Mouse (Mus musculus): ENCODE results near the gene Mns1. TPM values are rescaled to one million over a fixed set of nuclear protein-coding genes. Genes with fewer than 3 reads are reported as not detected.
"Not testable (repeated sequence)": the region's sequence is repeated elsewhere in the genome, so short reads cannot be mapped to it uniquely, and the experiment has no call there.

Gene Mns1
- polyA plus RNA-seq, 1 experiment from 2014 or later: 25.0 TPM

DNA sequence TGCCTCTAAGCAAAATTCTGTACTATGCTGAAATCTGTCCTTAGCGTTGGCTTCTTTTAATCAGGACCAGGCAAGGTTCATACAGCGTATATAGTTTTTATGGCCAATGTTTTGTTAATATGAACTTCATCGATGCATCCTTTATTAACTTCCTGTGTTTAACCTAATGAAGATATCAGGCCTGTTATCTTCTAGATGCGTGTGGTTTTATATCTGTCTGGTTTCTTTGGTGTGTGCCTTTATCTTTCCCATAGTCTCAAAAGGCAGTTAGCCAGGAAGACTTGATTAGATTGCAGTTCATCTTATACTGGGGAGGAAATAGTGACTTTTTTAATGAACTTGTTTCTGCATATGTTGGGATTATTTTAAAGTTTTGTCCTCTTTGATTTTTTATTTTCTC, 2.5 kb downstream of the Mns1 start:
- no peak overlapping the region for H3K4me2 ChIP-seq (replicated peaks)
- ATAC-seq (ENCODE audit: low FRiP score, low read depth): no peak

DNA sequence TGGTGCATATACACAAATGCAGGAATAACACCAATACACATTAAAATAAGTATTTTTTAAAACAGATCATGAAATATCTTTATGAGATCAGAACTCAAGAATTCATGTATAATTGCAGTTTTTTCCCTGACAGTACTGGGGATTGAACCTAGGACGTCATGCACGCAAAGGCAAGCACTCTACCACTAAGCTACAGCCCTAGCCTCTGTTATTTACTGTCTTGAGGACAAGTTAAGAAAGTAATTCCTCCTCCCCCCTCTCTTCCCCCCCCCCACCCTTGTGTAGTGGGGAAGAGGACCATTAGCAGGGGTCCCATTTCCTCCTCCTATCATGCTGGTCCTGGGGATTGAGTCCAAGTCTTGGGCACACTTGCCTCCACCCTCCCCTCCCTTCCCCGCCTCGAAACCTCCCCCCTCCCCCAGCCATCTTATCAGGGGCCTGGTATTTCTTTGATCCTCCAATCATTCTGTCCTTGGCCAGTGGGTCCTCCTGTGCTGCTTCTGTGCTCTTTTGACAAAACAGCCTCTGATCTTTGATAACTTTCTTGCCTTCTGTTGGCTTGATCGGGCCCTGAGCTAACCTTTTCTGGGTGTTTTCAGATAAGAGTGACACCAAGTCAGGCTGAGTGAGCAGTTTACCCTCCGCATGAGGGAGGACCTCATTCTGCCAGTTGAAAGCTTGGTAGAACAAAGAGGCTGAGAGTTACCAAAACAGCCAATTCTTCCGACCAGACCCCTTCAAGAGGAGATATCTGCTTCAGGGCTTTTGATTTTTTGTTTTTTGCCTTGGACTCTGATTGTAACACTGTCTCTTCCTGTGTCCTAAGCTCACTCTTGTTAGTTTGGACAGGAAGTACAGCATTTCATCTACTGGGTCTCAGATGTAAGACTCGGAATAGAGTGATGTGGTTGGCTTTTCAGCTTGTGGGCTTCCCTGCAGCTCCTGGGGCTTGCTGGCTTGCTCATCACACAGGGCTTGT, 3.4 kb downstream of the Mns1 start:
- Histone ChIP-seq H3K9ac (no peak overlapping the region), H3K9me3 (no peaks in the 10 kb centered on the region), H3K36me3 (peaks cover 12% of the 10 kb centered on the region), H3K27ac (no peak overlapping the region), H3K4me1 (peaks cover 13% of the 10 kb centered on the region), H3K4me2 (replicated peaks) (no peak overlapping the region), H3K27me3 (no peaks in the 10 kb centered on the region), H3K4me3 (no peak overlapping the region)
- WGBS: 54% methylated on average over 8 of the region's 8 CpGs
- no peak for ATAC-seq (ENCODE audit: low FRiP score, low read depth)

More for the DNA sequence above, 2.5 kb downstream of the Mns1 start:
- Histone ChIP-seq H3K36me3 (peaks cover 4% of the 10 kb centered on the region; the same call in 1 of the 2 replicates), H3K27me3 (no peaks in the 10 kb centered on the region), H3K27ac (no peak overlapping the region), H3K4me3 (no peak overlapping the region), H3K9me3 (no peaks in the 10 kb centered on the region), H3K9ac (no peak overlapping the region), H3K4me1 (peaks cover 13% of the 10 kb centered on the region)
- 92% methylated on average over 4 of the region's 4 CpGs for WGBS

DNA sequence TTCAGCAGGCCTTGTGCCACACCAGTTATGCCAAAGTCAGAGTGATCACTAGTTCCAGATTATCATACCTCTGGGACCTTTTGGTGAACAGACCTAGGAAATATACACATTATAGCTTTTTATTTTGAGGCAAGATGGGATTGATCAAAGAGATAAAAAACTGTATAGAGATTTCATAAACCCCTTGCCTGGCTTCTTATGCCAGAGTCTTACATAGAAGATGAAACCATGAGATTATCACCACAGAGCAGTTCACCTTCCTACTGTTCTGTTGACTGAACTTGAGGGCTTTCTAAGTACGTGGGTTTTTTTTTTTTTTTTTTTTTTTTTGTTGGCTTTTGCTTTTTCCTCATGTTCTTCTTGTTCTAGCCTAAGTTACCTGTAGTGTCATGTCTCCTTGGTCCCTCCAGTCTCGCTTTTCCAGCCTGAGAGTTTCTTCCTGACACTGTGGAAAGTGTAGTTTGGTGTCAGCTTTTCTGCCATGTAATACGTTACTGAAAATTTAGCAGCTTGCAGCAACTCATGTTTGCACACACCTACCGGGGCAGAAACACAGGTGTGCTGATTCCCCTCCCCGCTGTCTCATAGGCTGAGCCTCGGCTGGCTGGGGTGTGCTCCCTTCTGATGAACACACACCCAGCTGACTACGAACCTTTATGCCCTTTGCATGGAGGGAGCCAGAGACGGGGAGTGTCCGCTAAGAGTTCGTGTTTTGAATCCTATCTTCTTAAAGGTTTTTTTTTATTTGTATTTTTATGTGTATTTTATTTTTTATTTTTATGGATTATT, 4.3 kb downstream of the Mns1 start:
- H3K4me1 ChIP-seq: peaks cover 13% of the 10 kb centered on the region
- ATAC-seq (ENCODE audit: low FRiP score, low read depth): no peak
- no peaks in the 10 kb centered on the region for H3K27me3 ChIP-seq
- H3K36me3 ChIP-seq: peaks cover 19% of the 10 kb centered on the region
- H3K27ac ChIP-seq: no peak overlapping the region
- no peak overlapping the region for H3K4me2 ChIP-seq (replicated peaks)
- no peak overlapping the region for H3K4me3 ChIP-seq
- H3K9me3 ChIP-seq: no peaks in the 10 kb centered on the region
- H3K9ac ChIP-seq: no peak overlapping the region
- 91% methylated on average over 10 of the region's 10 CpGs for whole genome bisulfite sequencing

DNA sequence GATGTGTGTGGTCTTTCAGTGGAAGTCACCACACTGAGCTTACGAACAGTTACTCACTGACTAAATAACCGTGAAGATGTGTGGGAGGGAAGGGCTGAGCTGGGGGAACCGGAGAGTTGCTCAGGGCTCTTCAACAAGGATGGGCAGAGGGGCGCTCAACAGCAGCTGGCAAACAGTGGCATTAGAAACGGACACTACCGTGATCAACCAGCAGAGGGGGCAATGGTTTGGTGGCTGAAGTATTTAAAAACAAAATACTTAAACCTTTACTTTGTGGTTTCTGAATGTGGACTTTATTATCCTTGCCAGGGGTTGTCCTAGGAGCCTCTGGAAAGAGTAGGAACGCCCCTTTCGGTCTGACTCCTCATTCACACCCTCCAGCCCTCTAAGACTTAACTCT, 10.2 kb downstream of the Mns1 start:
- peaks cover 47% of the 10 kb centered on the region for H3K36me3 ChIP-seq

DNA sequence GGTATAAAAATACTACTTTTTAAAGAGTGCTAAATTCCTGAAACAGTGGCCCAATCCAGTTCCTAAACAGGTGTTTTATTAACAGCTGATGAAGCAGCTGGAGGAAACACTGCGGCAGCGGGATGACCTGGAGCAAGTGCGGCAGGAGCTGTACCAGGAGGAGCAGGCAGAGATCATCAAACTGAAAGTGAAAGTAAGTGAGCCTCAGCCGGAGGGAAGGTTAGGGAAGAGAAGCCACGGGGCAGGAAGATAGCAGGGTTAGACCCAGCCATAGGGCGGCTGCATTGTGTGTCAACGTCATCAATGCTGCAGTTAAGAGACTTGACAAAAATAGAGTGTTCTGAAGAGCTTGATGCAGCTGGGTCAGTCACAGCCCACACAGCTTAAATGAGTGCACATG, 11.6 kb downstream of the Mns1 start:
- Histone ChIP-seq H3K4me3 (no peak overlapping the region), H3K27ac (no peak overlapping the region), H3K36me3 (peaks cover 54% of the 10 kb centered on the region), H3K4me1 (no peaks in the 10 kb centered on the region), H3K9me3 (no peaks in the 10 kb centered on the region), H3K4me2 (replicated peaks) (no peak overlapping the region), H3K9ac (no peak overlapping the region), H3K27me3 (no peaks in the 10 kb centered on the region)
- no peak for ATAC-seq (ENCODE audit: low FRiP score, low read depth)
- whole genome bisulfite sequencing: 80% methylated on average over 7 of the region's 7 CpGs

More for the DNA sequence above, 10.2 kb downstream of the Mns1 start:
- Histone ChIP-seq H3K4me3 (no peak overlapping the region), H3K9ac (no peak overlapping the region), H3K27ac (no peak overlapping the region), H3K27me3 (no peaks in the 10 kb centered on the region), H3K4me1 (no peaks in the 10 kb centered on the region), H3K9me3 (no peaks in the 10 kb centered on the region), H3K4me2 (replicated peaks) (no peak overlapping the region)
- no peak for ATAC-seq (ENCODE audit: low FRiP score, low read depth)
- 52% methylated on average over 8 of the region's 8 CpGs for WGBS

DNA sequence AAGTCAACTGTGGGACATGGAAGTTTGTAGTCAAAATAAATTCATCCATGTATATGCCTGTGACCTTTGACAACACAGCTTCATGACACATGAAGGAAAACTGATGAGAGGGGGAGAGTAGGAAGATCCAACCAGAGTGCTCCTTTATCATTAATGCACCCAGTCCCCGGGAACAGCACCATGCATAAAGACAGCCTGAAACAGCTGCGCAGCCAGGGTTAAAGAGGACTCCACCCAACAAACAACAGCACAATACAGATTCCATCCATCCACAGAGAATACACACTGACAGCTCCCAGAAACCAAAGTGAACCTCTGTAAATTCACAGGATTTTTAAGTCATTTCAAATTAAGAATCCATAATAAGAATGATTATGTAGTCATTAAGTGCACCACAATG, 12.0 kb downstream of the Mns1 start:
- no peak overlapping the region for H3K4me3 ChIP-seq
- H3K9me3 ChIP-seq: no peaks in the 10 kb centered on the region
- H3K27me3 ChIP-seq: no peaks in the 10 kb centered on the region
- no peak overlapping the region for H3K4me2 ChIP-seq (replicated peaks)
- H3K36me3 ChIP-seq: peaks cover 52% of the 10 kb centered on the region
- WGBS: 89% methylated on average over 2 of the region's 2 CpGs
- no peak for ATAC-seq (ENCODE audit: low FRiP score, low read depth)
- H3K9ac ChIP-seq: no peak overlapping the region
- H3K27ac ChIP-seq: no peak overlapping the region
- no peaks in the 10 kb centered on the region for H3K4me1 ChIP-seq

DNA sequence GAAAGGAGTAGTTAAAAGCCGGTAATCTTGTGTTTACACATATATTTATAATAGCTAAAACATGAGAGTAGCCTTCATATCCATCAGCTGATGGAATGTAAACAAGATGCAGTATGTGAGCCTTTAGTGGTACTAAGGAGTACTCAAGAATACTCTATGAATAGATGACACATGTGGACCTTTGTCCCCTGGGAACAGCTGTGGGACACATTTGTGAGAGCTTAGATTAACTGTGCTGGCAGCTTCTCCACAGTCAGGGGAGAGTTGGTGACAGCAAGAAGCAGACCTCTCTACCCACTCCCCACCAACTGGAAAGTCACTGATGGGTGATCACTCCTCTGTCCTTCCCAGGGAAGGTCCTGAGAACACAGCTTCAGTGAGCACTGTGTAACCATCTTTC, 12.6 kb downstream of the Mns1 start:
- WGBS: 98% methylated on average over 1 of the region's 1 CpGs
- Histone ChIP-seq H3K9ac (no peak overlapping the region), H3K36me3 (peaks cover 50% of the 10 kb centered on the region), H3K27ac (no peak overlapping the region), H3K4me1 (no peaks in the 10 kb centered on the region), H3K9me3 (no peaks in the 10 kb centered on the region), H3K4me3 (no peak overlapping the region), H3K27me3 (no peaks in the 10 kb centered on the region), H3K4me2 (replicated peaks) (no peak overlapping the region)
- no peak for ATAC-seq (ENCODE audit: low FRiP score, low read depth)

DNA sequence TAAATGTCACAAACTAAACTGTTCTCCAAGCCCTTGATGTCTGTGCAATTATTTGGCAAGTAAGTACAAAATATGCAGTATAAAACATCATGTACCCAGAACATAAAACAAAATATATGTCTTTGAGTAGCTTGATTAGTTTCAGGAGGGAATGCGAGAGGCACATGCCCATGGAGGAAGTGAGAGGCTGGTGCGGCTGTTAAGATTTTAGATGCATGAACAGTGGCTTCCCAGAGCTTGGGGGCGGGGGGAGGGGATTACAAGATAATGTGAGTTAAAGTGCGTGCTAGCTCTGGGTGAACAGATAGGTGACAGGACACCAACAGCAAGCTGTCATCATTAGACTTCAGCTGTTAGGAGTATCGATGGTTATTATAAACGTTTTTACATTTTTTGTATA, 13.3 kb downstream of the Mns1 start:
- Histone ChIP-seq H3K9me3 (no peaks in the 10 kb centered on the region), H3K4me1 (no peaks in the 10 kb centered on the region), H3K4me3 (no peak overlapping the region), H3K4me2 (replicated peaks) (no peak overlapping the region), H3K9ac (no peak overlapping the region), H3K27me3 (no peaks in the 10 kb centered on the region), H3K27ac (no peak overlapping the region), H3K36me3 (peaks cover 44% of the 10 kb centered on the region)
- ATAC-seq (ENCODE audit: low FRiP score, low read depth): no peak
- WGBS: 81% methylated on average over 6 of the region's 6 CpGs

DNA sequence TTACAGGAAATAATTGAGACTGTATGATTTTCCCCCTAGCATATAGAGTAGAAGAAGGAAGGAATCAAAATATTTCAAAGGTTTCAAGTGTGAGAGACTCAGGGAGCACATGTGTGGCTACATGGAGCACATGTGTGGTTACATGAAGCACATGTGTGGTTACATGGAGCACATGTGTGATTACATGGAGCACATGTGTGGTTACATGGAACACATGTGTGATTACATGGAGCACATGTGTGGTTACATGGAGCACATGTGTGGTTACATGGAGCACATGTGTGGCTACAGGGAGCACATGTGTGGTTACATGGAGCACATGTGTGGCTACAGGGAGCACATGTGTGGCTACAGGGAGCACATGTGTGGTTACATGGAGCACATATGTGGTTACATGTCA, 16.5 kb downstream of the Mns1 start:
- H3K27ac ChIP-seq; ATAC-seq (ENCODE audit: low FRiP score, low read depth); H3K4me2 ChIP-seq (replicated peaks); H3K4me1 ChIP-seq; H3K27me3 ChIP-seq; H3K4me3 ChIP-seq; H3K9me3 ChIP-seq; H3K9ac ChIP-seq: not testable (repeated sequence)
- peaks cover 38% of the 10 kb centered on the region for H3K36me3 ChIP-seq

DNA sequence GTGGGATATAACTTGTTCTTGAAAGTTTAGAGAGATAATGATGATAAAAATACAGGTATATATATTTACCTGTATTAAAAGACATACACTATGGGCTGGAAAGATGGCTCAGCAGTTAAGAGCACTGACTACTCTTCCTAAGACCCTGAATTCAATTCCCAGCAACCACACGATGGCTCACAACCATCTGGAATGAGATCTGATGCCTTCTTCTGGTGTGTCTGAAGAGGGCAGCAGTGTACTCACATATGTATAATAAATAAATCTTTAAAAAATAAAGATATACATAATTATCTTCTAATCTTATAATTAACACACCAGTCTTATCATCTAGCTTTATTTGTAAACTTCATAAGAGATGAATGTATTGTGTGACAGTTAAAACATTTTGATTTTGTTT, 18.6 kb downstream of the Mns1 start:
- ATAC-seq (ENCODE audit: low FRiP score, low read depth): no peak
- WGBS: 27% methylated on average over 1 of the region's 1 CpGs
- Histone ChIP-seq H3K4me3 (no peak overlapping the region), H3K27ac (no peak overlapping the region), H3K9ac (no peak overlapping the region), H3K4me1 (no peaks in the 10 kb centered on the region), H3K27me3 (no peaks in the 10 kb centered on the region), H3K4me2 (replicated peaks) (no peak overlapping the region), H3K9me3 (no peaks in the 10 kb centered on the region), H3K36me3 (peaks cover 48% of the 10 kb centered on the region)

DNA sequence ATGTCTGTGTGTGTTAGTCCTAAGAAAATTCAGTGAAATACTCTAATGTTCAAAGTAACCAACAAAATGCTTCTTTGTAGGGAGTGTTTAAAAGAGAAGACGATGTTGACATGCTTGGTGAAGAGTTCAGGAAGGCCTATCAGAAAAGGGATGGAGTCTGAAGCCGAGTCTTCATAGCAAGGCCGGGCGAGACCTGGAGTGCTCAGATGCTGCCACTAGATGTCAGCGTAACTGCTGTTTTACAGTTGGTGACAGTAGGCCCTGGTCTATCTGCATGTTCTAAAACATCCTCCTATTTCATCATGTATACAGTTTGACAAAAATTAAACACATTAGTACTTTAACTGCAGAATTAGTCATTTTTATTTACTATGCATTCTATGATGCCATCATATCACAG, 20.4 kb downstream of the Mns1 start:
- Histone ChIP-seq H3K4me3 (no peak overlapping the region), H3K36me3 (peaks cover 36% of the 10 kb centered on the region), H3K27me3 (no peaks in the 10 kb centered on the region), H3K4me1 (no peaks in the 10 kb centered on the region), H3K9ac (no peak overlapping the region), H3K4me2 (replicated peaks) (no peak overlapping the region), H3K27ac (no peak overlapping the region), H3K9me3 (no peaks in the 10 kb centered on the region)
- 22% methylated on average over 5 of the region's 5 CpGs for WGBS
- ATAC-seq (ENCODE audit: low FRiP score, low read depth): no peak; the same call in 1 of the 2 replicates

DNA sequence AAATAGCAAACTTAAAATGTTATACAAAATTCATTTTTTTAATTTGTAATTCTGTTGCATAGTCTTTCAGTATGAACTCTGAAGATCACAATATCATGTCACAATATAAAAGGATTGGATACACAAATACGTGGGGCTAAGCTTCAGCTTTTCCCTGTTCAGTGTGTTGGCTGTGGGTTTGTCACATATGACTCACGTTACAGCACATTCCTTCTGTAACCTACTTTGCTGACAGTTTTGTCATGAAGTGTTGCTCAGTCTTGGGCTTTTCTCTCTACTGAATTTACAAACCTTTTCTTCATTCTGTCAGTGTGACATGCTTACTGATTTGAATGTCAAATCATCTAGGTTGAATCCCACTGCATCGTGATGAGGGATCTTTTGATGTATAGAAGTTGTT, 21.9 kb downstream of the Mns1 start:
- H3K4me3 ChIP-seq: no peak overlapping the region
- H3K9me3 ChIP-seq: no peaks in the 10 kb centered on the region
- H3K4me2 ChIP-seq (replicated peaks): no peak overlapping the region
- no peak overlapping the region for H3K9ac ChIP-seq
- no peak for ATAC-seq (ENCODE audit: low FRiP score, low read depth)
- no peak overlapping the region for H3K27ac ChIP-seq
- H3K27me3 ChIP-seq: no peaks in the 10 kb centered on the region
- H3K4me1 ChIP-seq: no peaks in the 10 kb centered on the region
- WGBS: 82% methylated on average over 3 of the region's 3 CpGs
- H3K36me3 ChIP-seq: peaks cover 36% of the 10 kb centered on the region

Measured in limb, embryonic 13.5 days (tissue).